Mouse (Mus musculus) layer of hippocampus, adult 18-20 months (tissue): ENCODE measurements around the gene Gm12794. TPM values are rescaled to one million over a fixed set of nuclear protein-coding genes. Genes with fewer than 3 reads are reported as not detected.
"Not testable (repeated sequence)": the region's sequence is repeated elsewhere in the genome, so short reads cannot be mapped to it uniquely, and the experiment has no call there.

Source experiments
- DNase-seq, 2 experiments: peaks; one replicate each; pipeline ENCODE4 v3.0.0; 2022; ENCODE audit warnings: low spot score in 2 of 2
- long read RNA-seq: library from polyadenylated mRNA; stranded (forward); transcript quantifications from one replicate; pipeline ENCODE4 v2.0.0, GENCODE M21; 2021
- total RNA-seq, 2 experiments: library from RNA; stranded (reverse); gene quantifications; 2 replicates each; pipeline ENCODE4 v1.2.3; 2021

Gm12794 gene
- total RNA-seq = not detected
- long read RNA-seq = 0 reads

DNA sequence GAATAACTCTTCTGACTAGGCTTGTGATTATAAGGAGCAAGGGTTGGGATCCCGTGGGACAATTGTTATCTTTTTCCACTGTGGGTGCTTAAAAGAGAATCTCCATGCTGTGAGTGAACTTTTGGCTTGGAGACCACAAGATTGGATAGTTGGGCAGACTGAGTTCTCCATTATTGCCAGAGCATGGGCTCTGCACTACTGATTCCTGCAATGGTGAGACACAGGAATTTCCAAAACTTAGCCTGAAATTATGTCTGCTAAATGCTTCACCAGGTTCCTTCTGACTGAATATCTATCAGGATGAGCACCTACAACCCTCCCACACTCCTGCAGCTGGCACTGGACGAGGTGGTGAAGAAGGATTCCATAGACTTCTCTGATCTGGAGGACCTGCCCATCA, at the start of gene Gm12794:
Gene Gm12794, plus strand, starts transcription at position 301 of the 400 bp plus-strand sequence.
- DNase-seq = not testable (repeated sequence)

GRCm38 (mm10) chr4:101893656-101894420, 46.4 kb upstream of the Gm12794 start, which contains the start of gene C130073F10Rik:
C130073F10Rik (minus strand) TSS chr4:101893789.
- no peak for DNase-seq

DNA sequence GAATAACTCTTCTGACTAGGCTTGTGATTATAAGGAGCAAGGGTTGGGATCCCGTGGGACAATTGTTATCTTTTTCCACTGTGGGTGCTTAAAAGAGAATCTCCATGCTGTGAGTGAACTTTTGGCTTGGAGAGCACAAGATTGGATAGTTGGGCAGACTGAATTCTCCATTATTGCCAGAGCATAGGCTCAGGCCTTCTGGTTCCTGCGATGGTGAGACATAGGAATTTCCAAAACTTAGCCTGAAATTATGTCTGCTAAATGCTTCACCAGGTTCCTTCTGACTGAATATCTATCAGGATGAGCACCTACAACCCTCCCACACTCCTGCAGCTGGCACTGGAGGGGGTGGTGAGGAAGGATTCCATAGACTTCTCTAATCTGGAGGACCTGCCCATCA, 31.4 kb upstream of the Gm12794 start, which contains the start of gene Gm12800:
Gene Gm12800, plus strand, starts transcription at position 301 of the 400 bp plus-strand sequence.
- DNase-seq = not testable (repeated sequence)

GRCm38 (mm10) chr4:101980949-101981348, 40.7 kb downstream of the Gm12794 start, which contains the start of gene Gm12790:
Gm12790 (minus strand) TSS chr4:101981049.
- not testable (repeated sequence) for DNase-seq

GRCm38 (mm10) chr4:101985678-101986077, 45.5 kb downstream of the Gm12794 start:
- DNase-seq = no peak

DNA sequence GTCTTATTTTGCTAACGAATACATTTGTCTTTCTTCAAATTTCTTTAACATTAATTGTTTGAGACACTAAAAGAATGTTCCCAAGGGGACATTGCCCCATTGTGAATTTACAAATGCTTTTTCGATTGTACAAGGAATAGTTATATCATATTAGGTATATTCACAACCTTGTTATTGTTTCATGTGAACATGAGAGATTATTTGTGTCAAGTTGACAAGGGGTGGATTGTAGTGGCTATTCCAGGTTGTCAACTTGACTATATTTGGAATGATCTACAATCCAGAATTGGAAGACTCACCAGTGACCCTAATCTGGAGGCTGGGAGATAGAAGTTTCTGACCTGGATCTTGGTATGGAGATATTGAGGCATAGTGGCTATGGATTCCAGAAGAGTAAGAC, 46.1 kb downstream of the Gm12794 start, which contains the start of gene Gm12789:
Gene Gm12789, plus strand, starts transcription at position 301 of the 400 bp plus-strand sequence.
- DNase-seq = not testable (repeated sequence)

Other genes with a start within 250 kb of the Gm12794 start
- 1 to 10 TPM; 1.7 to 2.4 TPM for gene Lepr, start 223.0 kb upstream of the Gm12794 start, total RNA-seq
- gene B020004J07Rik, start 96.4 kb upstream of the Gm12794 start, total RNA-seq = not detected
- not detected for gene C130073F10Rik, start 46.6 kb upstream of the Gm12794 start, total RNA-seq
- not detected for gene Gm12800, start 31.3 kb upstream of the Gm12794 start, total RNA-seq
- gene Gm12790, start 40.6 kb downstream of the Gm12794 start, total RNA-seq = not detected
- not detected for gene Gm12789, start 46.2 kb downstream of the Gm12794 start, total RNA-seq
- gene Pde4b, start 147.1 kb downstream of the Gm12794 start, total RNA-seq = 10 to 100 TPM; 59.5 to 65.2 TPM